Mouse (Mus musculus): ENCODE results near the gene Slc43a3. TPM values are rescaled to one million over a fixed set of nuclear protein-coding genes. Genes with fewer than 3 reads are reported as not detected.

The Slc43a3 gene
- polyA plus RNA-seq, 1 experiment from 2014 or later, result 35.8 TPM

GRCm38 (mm10) chr2:84958588-84959264, 22.3 kb downstream of the Slc43a3 start:
- Histone ChIP-seq H3K9me3 (replicated peaks) (no peaks in the 10 kb centered on the region), H3K4me2 (no peak overlapping the region), H3K4me1 (replicated peaks) (no peaks in the 10 kb centered on the region), H3K4me3 (no peak overlapping the region), H3K27me3 (no peaks in the 10 kb centered on the region), H3K27ac (no peak overlapping the region), H3K9ac (no peak overlapping the region), H3K36me3 (peaks cover 15% of the 10 kb centered on the region)
- ATAC-seq (replicated peaks; ENCODE audit: insufficient number of reproducible peaks, insufficient read depth, low FRiP score, low read depth), result no peak
- WGBS, result 86% methylated on average over 11 of the region's 11 CpGs

- WGBS, result 54% methylated on average over 2 of the region's 2 CpGs
- Histone ChIP-seq H3K9ac (no peak overlapping the region), H3K4me1 (replicated peaks) (no peaks in the 10 kb centered on the region), H3K27me3 (no peaks in the 10 kb centered on the region), H3K27ac (peak overlapping the region; percentile 58; the same call in 1 of the 2 replicates), H3K36me3 (peaks cover 10% of the 10 kb centered on the region), H3K9me3 (replicated peaks) (no peaks in the 10 kb centered on the region), H3K4me2 (no peak overlapping the region), H3K4me3 (no peak overlapping the region)
- 0 out of 2 replicates have a peak, but pooled peaks have one; percentile 44 for ATAC-seq (replicated peaks; ENCODE audit: insufficient number of reproducible peaks, insufficient read depth, low FRiP score, low read depth)
These were observed 24.9 kb downstream of the Slc43a3 start for GRCm38 (mm10) chr2:84961300-84961699.

- Histone ChIP-seq H3K27me3 (no peaks in the 10 kb centered on the region), H3K9me3 (replicated peaks) (no peaks in the 10 kb centered on the region), H3K4me1 (replicated peaks) (no peaks in the 10 kb centered on the region), H3K4me2 (no peak overlapping the region), H3K9ac (no peak overlapping the region), H3K4me3 (no peak overlapping the region), H3K36me3 (peaks cover 7% of the 10 kb centered on the region), H3K27ac (no peak overlapping the region)
- 82% methylated on average over 3 of the region's 3 CpGs for WGBS
- no peak for ATAC-seq (replicated peaks; ENCODE audit: insufficient number of reproducible peaks, insufficient read depth, low FRiP score, low read depth)
These were observed 25.5 kb downstream of the Slc43a3 start for GRCm38 (mm10) chr2:84961901-84962300.

- Histone ChIP-seq H3K4me3 (no peak overlapping the region), H3K36me3 (peaks cover 3% of the 10 kb centered on the region; the same call in 1 of the 2 replicates), H3K4me1 (replicated peaks) (no peaks in the 10 kb centered on the region), H3K27me3 (no peaks in the 10 kb centered on the region), H3K9ac (no peak overlapping the region), H3K4me2 (no peak overlapping the region), H3K9me3 (replicated peaks) (no peaks in the 10 kb centered on the region), H3K27ac (no peak overlapping the region)
- ATAC-seq (replicated peaks; ENCODE audit: insufficient number of reproducible peaks, insufficient read depth, low FRiP score, low read depth), result no peak
- WGBS, result 39% methylated on average over 6 of the region's 6 CpGs
These were observed 26.6 kb downstream of the Slc43a3 start for GRCm38 (mm10) chr2:84962906-84963507.

- Histone ChIP-seq H3K27ac (no peak overlapping the region), H3K27me3 (no peaks in the 10 kb centered on the region), H3K36me3 (no peaks in the 10 kb centered on the region), H3K9me3 (replicated peaks) (no peaks in the 10 kb centered on the region), H3K4me1 (replicated peaks) (no peaks in the 10 kb centered on the region), H3K4me3 (no peak overlapping the region), H3K9ac (no peak overlapping the region), H3K4me2 (no peak overlapping the region)
- ATAC-seq (replicated peaks; ENCODE audit: insufficient number of reproducible peaks, insufficient read depth, low FRiP score, low read depth), result no peak
- WGBS, result 86% methylated on average over 7 of the region's 7 CpGs
These were observed 27.9 kb downstream of the Slc43a3 start for GRCm38 (mm10) chr2:84964111-84964801.

GRCm38 (mm10) chr2:84967318-84967991, 31.1 kb downstream of the Slc43a3 start:
- WGBS, result 76% methylated on average over 5 of the region's 5 CpGs
- ATAC-seq (replicated peaks; ENCODE audit: insufficient number of reproducible peaks, insufficient read depth, low FRiP score, low read depth), result no peak
- Histone ChIP-seq H3K4me2 (no peak overlapping the region), H3K36me3 (no peaks in the 10 kb centered on the region), H3K4me1 (replicated peaks) (no peaks in the 10 kb centered on the region), H3K27ac (no peak overlapping the region), H3K4me3 (no peak overlapping the region), H3K9me3 (replicated peaks) (no peaks in the 10 kb centered on the region), H3K27me3 (no peaks in the 10 kb centered on the region), H3K9ac (no peak overlapping the region)

GRCm38 (mm10) chr2:84975580-84975979, 39.2 kb downstream of the Slc43a3 start:
- no peak overlapping the region for H3K27ac ChIP-seq
- H3K36me3 ChIP-seq, result no peaks in the 10 kb centered on the region
- H3K9ac ChIP-seq, result no peak overlapping the region
- H3K4me3 ChIP-seq, result no peak overlapping the region
- no peak overlapping the region for H3K4me2 ChIP-seq
- no peak for ATAC-seq (replicated peaks; ENCODE audit: insufficient number of reproducible peaks, insufficient read depth, low FRiP score, low read depth)
- WGBS, result 82% methylated on average over 2 of the region's 2 CpGs
- no peaks in the 10 kb centered on the region for H3K4me1 ChIP-seq (replicated peaks)
- H3K27me3 ChIP-seq, result no peaks in the 10 kb centered on the region
- no peaks in the 10 kb centered on the region for H3K9me3 ChIP-seq (replicated peaks)

- Histone ChIP-seq H3K36me3 (no peaks in the 10 kb centered on the region), H3K9ac (no peak within 1 kb of the TSS), H3K4me3 (no peak within 1 kb of the TSS), H3K27me3 (no peaks in the 10 kb centered on the region), H3K4me1 (replicated peaks) (no peaks in the 10 kb centered on the region), H3K9me3 (replicated peaks) (no peaks in the 10 kb centered on the region), H3K27ac (no peak within 1 kb of the TSS), H3K4me2 (no peak within 1 kb of the TSS)
- ATAC-seq (replicated peaks; ENCODE audit: insufficient number of reproducible peaks, insufficient read depth, low FRiP score, low read depth), result no peak
- 44% methylated on average over 1 of the region's 1 CpGs for WGBS
These were observed 43.8 kb downstream of the Slc43a3 start, which contains the start of gene Prg2 for GRCm38 (mm10) chr2:84980188-84980587. Gene Prg2, plus strand, starts transcription at chr2:84980461.

- H3K27me3 ChIP-seq, result no peaks in the 10 kb centered on the region
- 70% methylated on average over 1 of the region's 1 CpGs for WGBS
- H3K4me1 ChIP-seq (replicated peaks), result no peaks in the 10 kb centered on the region
- H3K27ac ChIP-seq, result no peak within 1 kb of the TSS
- no peak within 1 kb of the TSS for H3K9ac ChIP-seq
- no peaks in the 10 kb centered on the region for H3K36me3 ChIP-seq
- H3K4me3 ChIP-seq, result no peak within 1 kb of the TSS
- ATAC-seq (replicated peaks; ENCODE audit: insufficient number of reproducible peaks, insufficient read depth, low FRiP score, low read depth), result no peak
- H3K9me3 ChIP-seq (replicated peaks), result no peaks in the 10 kb centered on the region
- no peak within 1 kb of the TSS for H3K4me2 ChIP-seq
These were observed 51.6 kb downstream of the Slc43a3 start, which contains the start of gene Prg3 for GRCm38 (mm10) chr2:84987930-84988329. Gene Prg3, plus strand, starts transcription at chr2:84988215.

GRCm38 (mm10) chr2:84996376-84996775, 60.0 kb downstream of the Slc43a3 start:
- WGBS, result 66% methylated on average over 2 of the region's 2 CpGs
- Histone ChIP-seq H3K27ac (no peak overlapping the region), H3K9me3 (replicated peaks) (no peaks in the 10 kb centered on the region), H3K36me3 (no peaks in the 10 kb centered on the region), H3K4me2 (no peak overlapping the region), H3K27me3 (no peaks in the 10 kb centered on the region), H3K9ac (no peak overlapping the region), H3K4me3 (no peak overlapping the region), H3K4me1 (replicated peaks) (no peaks in the 10 kb centered on the region)
- ATAC-seq (replicated peaks; ENCODE audit: insufficient number of reproducible peaks, insufficient read depth, low FRiP score, low read depth), result no peak

All from heart, embryonic 15.5 days (tissue).